Mouse (Mus musculus): ENCODE measurements at regions not wholly inside any gene's neighbourhood (a gene's known extent, or its start where the extent isn't known, plus 50 kb on each side); places are given as distances from the start of the nearest gene placed in this dataset.

DNA sequence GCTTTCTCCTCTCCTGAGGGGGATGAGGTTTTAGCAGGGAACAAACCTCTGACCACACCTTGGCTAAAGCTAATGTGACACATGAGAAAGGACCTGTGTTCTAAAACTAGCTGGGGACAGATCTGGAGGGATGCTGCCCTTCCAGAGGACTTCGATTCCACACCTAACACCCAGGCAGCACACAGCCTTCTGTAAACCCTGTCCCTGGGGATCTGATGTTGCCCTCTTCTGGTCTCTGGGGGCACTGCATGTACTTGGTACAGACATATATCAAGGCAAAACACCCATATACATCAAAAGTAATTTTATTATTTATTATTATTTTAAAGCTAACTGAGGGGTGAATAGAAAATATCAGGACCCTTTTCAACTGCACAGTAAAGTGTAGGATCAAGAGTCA, 65.0 kb upstream of the Sfrp2 start:
- peak; percentile 79 for TF ChIP-seq CTCF (IDR thresholded peaks at IDR 0.05)
- TF ChIP-seq EP300 (IDR thresholded peaks at IDR 0.05): no peak

Data from lung, postnatal 0 days (tissue).